In the genomic region with DNA sequence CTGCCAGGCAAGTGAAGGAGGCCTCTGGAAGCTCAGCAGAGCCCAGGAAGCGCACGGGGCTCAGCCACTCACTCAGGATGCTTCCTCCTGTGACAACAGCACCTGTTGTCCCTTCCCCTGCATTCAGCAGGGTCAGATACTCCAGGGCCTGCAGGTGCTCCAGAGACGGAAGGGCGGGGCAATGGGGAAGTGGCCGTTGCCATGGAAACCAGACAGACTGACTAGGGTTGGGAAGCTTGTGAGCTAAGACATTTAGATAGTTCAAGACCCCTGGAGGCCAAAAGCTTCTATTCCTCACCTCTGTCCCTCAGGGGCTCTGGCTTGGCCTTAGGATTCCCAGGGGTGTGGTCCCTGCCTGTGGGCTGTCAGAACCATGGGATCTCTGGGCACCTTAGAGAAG, we compare ENCODE assay signal across 14 mouse cellular contexts. TPM values are rescaled to one million over a fixed set of nuclear protein-coding genes. Genes with fewer than 3 reads are reported as not detected.
DNase-seq lines count a peak whose midpoint lies in the region; ATAC-seq and TF ChIP-seq lines count a peak whose summit lies in the region.
"Had no signal": no experiment of that assay in that cellular context is flagged by ENCODE, and none has a peak within 500 bp of the region (broad histone marks: within the 10 kb centered on the region; RNA-seq: fewer than 3 reads in every experiment).

No protein-coding gene starts in this region.

- in situ Hi-C loops in CH12.LX (cut with MboI; ENCODE audit: low pct_ligation_motif_present, low pct_unique_long_range_greater_than_20kb, low sequenced_read_pairs), result no loop called here

- no peak overlapping the region for H3K4me2 ChIP-seq in forebrain, embryonic 12.5 days
- H3K4me2 ChIP-seq in CH12.LX (ENCODE audit: insufficient read depth, low read depth, poor library complexity, severe bottlenecking), result no peak overlapping the region
- no peak overlapping the region for H3K4me2 ChIP-seq in midbrain, embryonic 15.5 days
- H3K4me2 ChIP-seq: heart, embryonic 15.5 days; kidney, embryonic 15.5 days; neural tube, embryonic 12.5 days had no signal

- WGBS in forebrain, embryonic 10.5 days, result 41% methylated on average over 5 of the region's 5 CpGs
- 44% methylated on average over 5 of the region's 5 CpGs for WGBS in forebrain, embryonic 12.5 days
- 41% methylated on average over 5 of the region's 5 CpGs for WGBS in embryonic facial prominence, embryonic 10.5 days
- WGBS in midbrain, embryonic 15.5 days, result 48% methylated on average over 5 of the region's 5 CpGs

- H3K4me1 ChIP-seq in forebrain, embryonic 10.5 days, result peaks cover 26% of the 10 kb centered on the region
- peaks cover 12% of the 10 kb centered on the region; the same call in 1 of the 2 replicates for H3K4me1 ChIP-seq in forebrain, embryonic 12.5 days
- peaks cover 22 to 61% of the 10 kb centered on the region in 2 experiments for H3K4me1 ChIP-seq in CH12.LX (ENCODE audit: control insufficient read depth in 1 of 2, insufficient read depth in 2 of 2)
- peaks cover 53% of the 10 kb centered on the region for H3K4me1 ChIP-seq in embryonic facial prominence, embryonic 10.5 days
- peaks cover 3% of the 10 kb centered on the region; the same call in 1 of the 2 replicates for H3K4me1 ChIP-seq in midbrain, embryonic 15.5 days

- no peak for DNase-seq in forebrain, embryonic 10.5 days (ENCODE audit: extremely low spot score, low spot score)
- peak; percentile 72 for DNase-seq in CH12.LX (ENCODE audit: extremely low read depth)
- DNase-seq in embryonic facial prominence, embryonic 10.5 days (ENCODE audit: low spot score), result peak; percentile 54
- DNase-seq in adrenal gland, postnatal 36 days, result no peak
- no peak for DNase-seq in adrenal gland, adult 8-10 months
- DNase-seq: cerebellum, postnatal 36 days; forebrain, postnatal 0 days had no signal

- H3K9me3 ChIP-seq in forebrain, embryonic 10.5 days, result no peaks in the 10 kb centered on the region
- no peaks in the 10 kb centered on the region for H3K9me3 ChIP-seq in forebrain, embryonic 12.5 days
- no peaks in the 10 kb centered on the region for H3K9me3 ChIP-seq in CH12.LX (replicated peaks; ENCODE audit: low read length)
- no peaks in the 10 kb centered on the region for H3K9me3 ChIP-seq in embryonic facial prominence, embryonic 10.5 days
- no peaks in the 10 kb centered on the region for H3K9me3 ChIP-seq in midbrain, embryonic 15.5 days
- H3K9me3 ChIP-seq: heart, embryonic 15.5 days; kidney, embryonic 15.5 days; megakaryocyte, embryonic 14.5 days; neural tube, embryonic 12.5 days had no signal

- TF ChIP-seq RAD21 in CH12.LX (IDR thresholded peaks at IDR 0.05; ENCODE audit: low read depth, low read length), result no peak

- H3K4me3 ChIP-seq in forebrain, embryonic 10.5 days, result no peak overlapping the region
- H3K4me3 ChIP-seq in forebrain, embryonic 12.5 days (replicated peaks), result no peak overlapping the region
- H3K4me3 ChIP-seq in CH12.LX (replicated peaks in 1 of 3; ENCODE audit: low read depth in 2 of 3, low read length in 2 of 3, poor library complexity in 1 of 3), result no peak overlapping the region
- H3K4me3 ChIP-seq in embryonic facial prominence, embryonic 10.5 days, result no peak overlapping the region
- H3K4me3 ChIP-seq in midbrain, embryonic 15.5 days, result no peak overlapping the region
- H3K4me3 ChIP-seq: heart, embryonic 15.5 days; kidney, embryonic 15.5 days; megakaryocyte, embryonic 14.5 days; neural tube, embryonic 12.5 days had no signal

- TF ChIP-seq POLR2A in CH12.LX (IDR thresholded peaks at IDR 0.05; ENCODE audit: low read depth, low read length), result no peak

- dilution Hi-C loops in CH12.LX (cut with MboI; ENCODE audit: extremely low pct_ligation_motif_present, extremely low pct_unique_long_range_greater_than_20kb, low sequenced_read_pairs), result no loop called here

- no peaks in the 10 kb centered on the region for H3K27me3 ChIP-seq in forebrain, embryonic 10.5 days (ENCODE audit: poor library complexity, severe bottlenecking)
- H3K27me3 ChIP-seq in forebrain, embryonic 12.5 days, result no peaks in the 10 kb centered on the region
- H3K27me3 ChIP-seq in CH12.LX (replicated peaks), result no peaks in the 10 kb centered on the region
- no peaks in the 10 kb centered on the region for H3K27me3 ChIP-seq in embryonic facial prominence, embryonic 10.5 days (replicated peaks; ENCODE audit: low read depth, poor library complexity, severe bottlenecking)
- H3K27me3 ChIP-seq in midbrain, embryonic 15.5 days (replicated peaks), result no peaks in the 10 kb centered on the region
- H3K27me3 ChIP-seq: heart, embryonic 15.5 days; kidney, embryonic 15.5 days; megakaryocyte, embryonic 14.5 days; neural tube, embryonic 12.5 days had no signal

- H3K36me3 ChIP-seq in forebrain, embryonic 10.5 days (replicated peaks), result no peaks in the 10 kb centered on the region
- H3K36me3 ChIP-seq in forebrain, embryonic 12.5 days (replicated peaks), result no peaks in the 10 kb centered on the region
- H3K36me3 ChIP-seq in CH12.LX (replicated peaks in 1 of 2; ENCODE audit: control insufficient read depth in 1 of 2, insufficient read depth in 1 of 2, low read length in 1 of 2), result peaks cover 21 to 65% of the 10 kb centered on the region in 2 experiments
- H3K36me3 ChIP-seq in embryonic facial prominence, embryonic 10.5 days (replicated peaks), result no peaks in the 10 kb centered on the region
- no peaks in the 10 kb centered on the region for H3K36me3 ChIP-seq in midbrain, embryonic 15.5 days (replicated peaks)
- H3K36me3 ChIP-seq: heart, embryonic 15.5 days; kidney, embryonic 15.5 days; neural tube, embryonic 12.5 days had no signal

- H3K79me2 ChIP-seq in CH12.LX (replicated peaks; ENCODE audit: control insufficient read depth, extremely low read depth, insufficient read depth, poor library complexity, severe bottlenecking), result no peaks in the 10 kb centered on the region

- peak overlapping the region; percentile 42; the same call in 1 of the 2 replicates for H3K27ac ChIP-seq in forebrain, embryonic 10.5 days
- no peak overlapping the region for H3K27ac ChIP-seq in forebrain, embryonic 12.5 days
- H3K27ac ChIP-seq in CH12.LX (ENCODE audit: insufficient read depth, low read depth), result no peak overlapping the region
- peak overlapping the region; percentile 63 for H3K27ac ChIP-seq in embryonic facial prominence, embryonic 10.5 days (replicated peaks)
- H3K27ac ChIP-seq in midbrain, embryonic 15.5 days, result no peak overlapping the region
- H3K27ac ChIP-seq: heart, embryonic 15.5 days; kidney, embryonic 15.5 days; neural tube, embryonic 12.5 days had no signal

- H3K9ac ChIP-seq in forebrain, embryonic 12.5 days, result no peak overlapping the region
- H3K9ac ChIP-seq in CH12.LX (ENCODE audit: insufficient read depth, low read depth), result no peak overlapping the region
- no peak overlapping the region for H3K9ac ChIP-seq in midbrain, embryonic 15.5 days
- H3K9ac ChIP-seq: forebrain, postnatal 0 days; heart, embryonic 15.5 days; kidney, embryonic 15.5 days; neural tube, embryonic 12.5 days had no signal

- TF ChIP-seq CTCF in CH12.LX (conservative IDR thresholded peaks at IDR 0.05 in 1 of 2, IDR thresholded peaks at IDR 0.05 in 1 of 2; ENCODE audit: low read depth in 2 of 2, low read length in 2 of 2), result no peak

- no peak for ATAC-seq in forebrain, embryonic 12.5 days (ENCODE audit: low FRiP score)
- ATAC-seq in neutrophil, adult 5-6 weeks (ENCODE audit: extremely low read depth, insufficient number of reproducible peaks, low FRiP score, poor library complexity, severe bottlenecking), result peak; percentile 47; the same call in 1 of the 2 replicates
- ATAC-seq in midbrain, embryonic 15.5 days (replicated peaks), result no peak
- ATAC-seq: forebrain, postnatal 0 days had no signal

- no peak for TF ChIP-seq EP300 in CH12.LX (IDR thresholded peaks at IDR 0.05; ENCODE audit: low read length)

TF ChIP-seq in CH12.LX, 34 proteins besides CTCF, POLR2A, EP300 and RAD21 (continues in another document):
- TF ChIP-seq NRF1 (IDR thresholded peaks at IDR 0.05; ENCODE audit: low read depth, low read length), result no peak
- no peak for TF ChIP-seq RCOR1 (conservative IDR thresholded peaks at IDR 0.05; ENCODE audit: low read depth, low read length)
- no peak for TF ChIP-seq JUN (IDR thresholded peaks at IDR 0.05; ENCODE audit: insufficient read depth, low read depth, low read length)
- TF ChIP-seq TCF12 (IDR thresholded peaks at IDR 0.05; ENCODE audit: low read depth, low read length), result no peak
- no peak for TF ChIP-seq ELF1 (IDR thresholded peaks at IDR 0.05; ENCODE audit: low read depth, low read length)
- TF ChIP-seq JUND (conservative IDR thresholded peaks at IDR 0.05; ENCODE audit: low read depth, low read length), result no peak
- TF ChIP-seq CHD2 (IDR thresholded peaks at IDR 0.05; ENCODE audit: low read length), result no peak
- no peak for TF ChIP-seq MAX (IDR thresholded peaks at IDR 0.05; ENCODE audit: low read length)
- TF ChIP-seq MXI1 (IDR thresholded peaks at IDR 0.05; ENCODE audit: low read depth, low read length), result no peak
- no peak for TF ChIP-seq ZC3H11A (IDR thresholded peaks at IDR 0.05; ENCODE audit: low read depth, low read length)
- no peak for TF ChIP-seq GABPA (IDR thresholded peaks at IDR 0.05; ENCODE audit: insufficient replicate concordance, low read depth, low read length)

RNA-seq across cellular contexts. Expression of a gene that starts 40.5 kb away (rescaled TPM):
- polyA plus RNA-seq in forebrain, embryonic 10.5 days (2016; fragmentation: Nextera tagmentation; extraction: Ambion mirVana), result 40.4 and 46.9 TPM in 2 replicates
- 11.8 and 14.6 TPM in 2 replicates for polyA plus RNA-seq in forebrain, embryonic 12.5 days (2016; fragmentation: Nextera tagmentation; extraction: Ambion mirVana)
- total RNA-seq in CH12.LX (2012; rRNA removed) (2.9 and 3.1 TPM in 2 replicates), CH12.LX (2014; rRNA removed) (1.5 and 1.6 TPM in 2 replicates)
- 9.0 and 12.6 TPM in 2 replicates for polyA plus RNA-seq in CH12.LX (2012; ENCODE audit: insufficient read length, low read depth)
- polyA plus RNA-seq in embryonic facial prominence, embryonic 10.5 days (2016; fragmentation: Nextera tagmentation; extraction: Ambion mirVana), result 86.3 and 93.8 TPM in 2 replicates
- total RNA-seq in neutrophil, adult 5-6 weeks (2017), result 2.9 and 3.1 TPM in 2 replicates
- 5.1 and 6.4 TPM in 2 replicates for polyA plus RNA-seq in midbrain, embryonic 15.5 days (2015; fragmentation: Nextera tagmentation; extraction: Ambion mirVana)
- 10 to 100 TPM in 1 of 2 experiments, 1 to 10 TPM in 1; 5.4 to 11.2 TPM for total RNA-seq in adrenal gland, postnatal 36 days (2021)
- 1 to 10 TPM; 6.5 to 9.1 (median 7.6) TPM for total RNA-seq in adrenal gland, adult 8-10 months (2022)

RNA-seq across cellular contexts. Expression of a gene that starts 53.4 kb away (rescaled TPM):
- polyA plus RNA-seq in forebrain, embryonic 10.5 days (2016; fragmentation: Nextera tagmentation; extraction: Ambion mirVana), result 414 and 416 TPM in 2 replicates
- 303 and 311 TPM in 2 replicates for polyA plus RNA-seq in forebrain, embryonic 12.5 days (2016; fragmentation: Nextera tagmentation; extraction: Ambion mirVana)
- total RNA-seq in CH12.LX (2012; rRNA removed), result 126 TPM in 2 replicates
- 84.0 and 92.8 TPM in 2 replicates for total RNA-seq in CH12.LX (2014; rRNA removed)
- 157 and 184 TPM in 2 replicates for polyA plus RNA-seq in CH12.LX (2012; ENCODE audit: insufficient read length, low read depth)
- polyA plus RNA-seq in embryonic facial prominence, embryonic 10.5 days (2016; fragmentation: Nextera tagmentation; extraction: Ambion mirVana), result 384 and 394 TPM in 2 replicates
- 55.2 and 67.3 TPM in 2 replicates for total RNA-seq in neutrophil, adult 5-6 weeks (2017)
- polyA plus RNA-seq in midbrain, embryonic 15.5 days (2015; fragmentation: Nextera tagmentation; extraction: Ambion mirVana), result 327 TPM in 2 replicates
- 100 to 1,000 TPM; 195 to 197 TPM for total RNA-seq in adrenal gland, postnatal 36 days (2021)
- total RNA-seq in adrenal gland, adult 8-10 months (2022), result 100 to 1,000 TPM; 175 to 197 (median 191) TPM

Comparison
In these comparisons a context has a peak if more than half of its experiments do, and no peak if none do; other contexts are left out.
1. H3K27ac ChIP-seq: peak in forebrain, embryonic 10.5 days (single experiment) and embryonic facial prominence, embryonic 10.5 days (single experiment); none in forebrain, embryonic 12.5 days (single experiment), CH12.LX (single experiment) and midbrain, embryonic 15.5 days (single experiment).
2. DNase-seq: peak in CH12.LX (single experiment) and embryonic facial prominence, embryonic 10.5 days (single experiment); none in forebrain, embryonic 10.5 days (single experiment), adrenal gland, postnatal 36 days (0 of 2) and adrenal gland, adult 8-10 months (single experiment).